Mouse (Mus musculus) frontal cortex, adult 2 months (tissue): ENCODE measurements around the gene Pld1. TPM values are rescaled to one million over a fixed set of nuclear protein-coding genes. Genes with fewer than 3 reads are reported as not detected.

Experiments used
- DNase-seq, 2 experiments: peaks; one replicate each; pipeline ENCODE4 v3.0.0; 2022; ENCODE audit warnings: low spot score in 1 of 2; ENCODE audit errors: extremely low spot score in 1 of 2
- polyA plus RNA-seq: library from polyadenylated mRNA; depleted of rRNA; stranded (reverse); fragments of >200 nt; gene quantifications from 2 replicates; pipeline ENCODE4 v1.2.3, GENCODE M21; 2012; rRNA removed

The Pld1 gene
- polyA plus RNA-seq, 1 experiment: 6.9 TPM

DNA sequence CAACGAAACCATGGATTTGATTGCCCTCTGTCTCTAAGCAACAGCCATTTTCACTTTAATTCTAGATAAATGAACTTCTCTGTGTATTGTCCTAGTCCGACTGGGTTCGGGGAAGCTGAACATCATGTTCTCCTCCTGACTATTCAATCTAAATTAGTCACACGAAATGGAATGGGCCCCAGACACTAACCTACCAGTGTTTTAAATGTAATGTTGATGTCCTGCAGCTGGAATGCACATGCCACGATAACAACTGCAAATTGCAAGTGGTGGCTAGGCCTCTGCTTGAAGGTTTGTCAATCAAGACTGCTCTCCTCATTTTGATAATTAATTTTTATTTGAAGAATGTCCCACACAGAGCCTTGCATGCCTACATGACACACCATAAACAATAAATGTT is 203.2 kb downstream of the Pld1 start:
- no peak for DNase-seq

GRCm38 (mm10) chr3:28142121-28142520 is 203.6 kb downstream of the Pld1 start:
- no peak for DNase-seq

- DNase-seq: no peak
These were observed 206.2 kb downstream of the Pld1 start for GRCm38 (mm10) chr3:28144676-28145075.

GRCm38 (mm10) chr3:28145461-28145860 is 207.0 kb downstream of the Pld1 start:
- no peak for DNase-seq

- peak; percentile 58 to 69 for DNase-seq
These were observed 211.3 kb downstream of the Pld1 start for GRCm38 (mm10) chr3:28149656-28150256.

GRCm38 (mm10) chr3:28158006-28158405 is 219.5 kb downstream of the Pld1 start:
- no peak for DNase-seq

DNA sequence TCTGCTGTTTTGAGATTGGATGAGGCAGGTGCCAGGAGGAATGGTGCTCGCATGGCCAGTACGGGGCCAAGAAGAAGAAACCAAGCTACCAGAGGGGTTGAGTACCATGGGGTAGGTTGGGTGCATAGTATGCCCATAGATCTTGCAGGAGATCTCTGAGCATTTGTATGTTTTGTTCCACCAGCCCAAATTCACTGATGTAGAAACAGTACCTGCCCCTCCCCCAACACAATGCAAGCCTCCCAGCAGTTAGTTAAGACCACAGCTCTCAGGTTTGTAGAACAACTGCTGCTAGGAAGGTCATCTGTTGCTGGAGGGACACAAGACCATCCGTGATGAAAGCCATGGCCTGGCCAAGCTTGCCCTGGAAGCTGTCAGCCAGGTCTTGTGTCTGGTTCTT is 220.4 kb downstream of the Pld1 start:
- DNase-seq: no peak

DNA sequence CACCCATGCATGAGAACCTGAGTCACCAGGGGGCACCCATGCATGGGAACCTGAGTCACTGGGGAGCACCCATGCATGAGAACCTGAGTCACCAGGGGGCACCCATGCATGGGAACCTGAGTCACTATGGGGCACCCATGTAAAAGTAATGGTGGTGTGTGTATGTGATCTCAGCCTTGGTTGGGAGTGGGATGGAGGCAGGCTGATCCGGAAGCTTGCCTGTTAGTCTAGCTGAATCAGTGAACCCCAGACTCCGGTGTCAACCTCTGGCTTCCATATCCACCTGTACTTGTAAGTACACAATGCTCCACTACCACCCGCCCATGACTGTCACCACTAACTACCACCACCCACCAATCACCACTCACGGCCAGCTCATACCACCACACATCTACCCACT is 223.9 kb downstream of the Pld1 start:
- no peak for DNase-seq

DNA sequence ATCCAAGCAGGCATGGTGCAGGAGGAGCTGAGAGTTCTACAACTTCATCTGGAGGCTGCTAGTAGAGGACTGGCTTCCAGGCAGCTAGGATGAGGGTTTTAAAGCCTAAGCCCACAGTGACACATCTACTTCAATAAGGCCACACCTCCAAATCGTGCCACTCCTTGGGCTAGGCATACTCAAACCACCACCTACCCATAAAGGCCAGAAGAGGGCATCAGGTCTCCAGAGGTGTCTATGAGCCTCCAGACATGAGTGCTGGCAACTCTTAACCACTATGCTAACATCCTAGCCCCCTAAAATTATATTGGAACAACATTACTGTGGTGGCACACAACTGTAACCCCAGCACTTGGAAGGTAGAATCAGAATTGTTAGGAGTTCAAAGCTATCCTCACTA is 226.2 kb downstream of the Pld1 start:
- DNase-seq: no peak

DNA sequence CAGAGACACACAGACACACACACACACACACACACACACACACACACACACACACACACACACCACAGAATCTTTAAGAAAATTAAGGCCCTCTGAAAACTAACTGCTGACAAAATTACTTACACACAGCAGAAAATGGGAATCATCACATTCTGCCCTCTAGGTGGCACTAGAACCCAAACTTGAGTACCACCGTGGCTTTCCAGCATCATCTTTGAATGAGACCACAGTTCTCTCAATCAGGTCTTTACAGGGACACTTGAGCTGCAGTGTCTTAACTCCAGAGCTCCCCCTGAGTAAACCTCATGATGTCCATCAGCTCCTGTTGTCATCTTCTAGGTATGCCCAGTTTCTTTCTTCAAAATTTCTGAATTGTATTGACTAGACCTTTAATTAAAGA is 227.1 kb downstream of the Pld1 start:
- peak; percentile 58 to 91 for DNase-seq

DNA sequence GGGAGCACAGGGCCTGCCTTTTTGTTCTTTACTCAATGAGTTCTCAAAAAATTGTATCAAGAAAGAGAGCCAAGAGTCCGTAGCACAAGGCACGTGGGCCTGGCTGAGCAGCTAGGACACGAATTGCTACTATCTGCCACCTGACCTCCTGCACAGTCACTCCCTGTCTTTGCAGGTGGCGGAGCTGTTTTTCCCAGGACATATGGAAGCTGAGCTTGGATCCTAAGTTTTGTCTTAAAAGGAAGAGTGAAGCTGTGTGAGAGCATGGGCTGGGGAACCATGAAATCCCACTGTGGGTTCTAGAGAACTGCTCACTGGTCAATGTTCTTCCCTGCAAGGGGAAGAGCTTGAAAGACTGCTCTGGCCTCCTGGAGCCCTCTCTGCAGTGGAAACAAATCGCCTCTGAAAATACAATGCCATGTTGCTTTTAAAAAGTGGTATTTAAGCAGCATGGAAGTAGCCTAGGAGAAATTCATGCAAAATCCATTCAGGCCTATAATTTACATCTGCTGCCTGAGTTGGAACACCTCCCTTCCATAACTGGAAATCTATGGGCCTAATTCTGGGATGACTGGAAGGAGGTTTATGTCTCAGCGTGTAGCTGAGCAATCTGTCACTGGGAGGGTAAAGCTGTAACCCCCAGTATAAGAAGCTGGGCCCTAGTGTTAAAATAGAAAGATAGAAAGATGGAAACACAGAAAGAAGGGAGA is 229.5 kb downstream of the Pld1 start:
- DNase-seq: no peak

GRCm38 (mm10) chr3:28170911-28171618 is 232.6 kb downstream of the Pld1 start:
- DNase-seq: peak in 1 of 2 experiments; percentile 40

GRCm38 (mm10) chr3:28175997-28176967 is 237.8 kb downstream of the Pld1 start:
- peak; percentile 91 for DNase-seq

- DNase-seq: no peak
These were observed 239.8 kb downstream of the Pld1 start for GRCm38 (mm10) chr3:28178333-28178732.

Other genes with a start within 250 kb of the Pld1 start
- gene Fndc3b, start 227.4 kb upstream of the Pld1 start, polyA plus RNA-seq: 8.4 and 9.3 TPM in 2 replicates
- gene Tmem212, start 42.3 kb upstream of the Pld1 start, polyA plus RNA-seq: not detected in 2 replicates